Mouse (Mus musculus): ENCODE results near the gene Atmin. TPM values are rescaled to one million over a fixed set of nuclear protein-coding genes. Genes with fewer than 3 reads are reported as not detected.

Atmin gene
- total RNA-seq, 1 experiment = 19.9 TPM

DNA sequence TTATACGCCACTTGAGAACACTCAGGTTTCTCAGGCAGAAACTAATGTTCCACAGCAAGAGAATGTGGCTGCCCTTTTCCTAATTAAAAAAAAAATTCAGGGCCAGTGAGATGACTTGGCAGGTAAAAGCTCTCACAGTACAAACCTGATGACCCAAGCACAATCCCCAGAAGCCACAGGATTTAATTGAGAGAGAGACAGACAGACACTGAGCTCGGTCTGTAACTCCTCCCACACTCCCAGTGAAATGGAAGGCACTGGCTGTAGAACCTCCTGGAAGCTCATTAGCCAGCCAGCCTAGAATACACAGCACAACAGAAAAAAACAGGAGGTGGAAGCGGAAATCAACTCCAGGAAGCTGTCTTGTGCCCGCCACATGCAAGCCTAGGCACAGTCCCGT is 32.4 kb downstream of the Atmin start:
- no peak overlapping the region; the same call in 1 of the 2 replicates for H3K9ac ChIP-seq (ENCODE audit: insufficient read depth, low read depth, low read length, poor library complexity, severe bottlenecking)
- in situ Hi-C loops (cut with MboI; ENCODE audit: low sequenced_read_pairs in 2 of 2, unreplicated experiment in 2 of 2) = no loop called here
- H3K4me3 ChIP-seq (ENCODE audit: insufficient read depth in 1 of 2, low read depth in 1 of 2, low read length in 2 of 2, poor library complexity in 1 of 2, severe bottlenecking in 1 of 2) = no peak overlapping the region
- H3K4me1 ChIP-seq (ENCODE audit: control insufficient read depth in 2 of 2, insufficient read depth in 2 of 2, low read length in 2 of 2, poor library complexity in 1 of 2) = peaks cover 2 to 29% of the 10 kb centered on the region in 2 experiments; a peak in 2 of 4 replicates
- DNase-seq (ENCODE audit: low read depth, low spot score) = no peak
- TF ChIP-seq ZC3H11A (IDR thresholded peaks at IDR 0.05; ENCODE audit: borderline replicate concordance, low read depth, low read length) = no peak
- TF ChIP-seq HCFC1 (IDR thresholded peaks at IDR 0.05; ENCODE audit: borderline replicate concordance, insufficient read depth, low read length) = no peak
- TF ChIP-seq ZNF384 (IDR thresholded peaks at IDR 0.05; ENCODE audit: low read depth, low read length) = no peak
- TF ChIP-seq MAFK (IDR thresholded peaks at IDR 0.05; ENCODE audit: insufficient read depth, low read depth, low read length) = no peak
- TF ChIP-seq CHD2 (IDR thresholded peaks at IDR 0.05; ENCODE audit: low read depth, low read length) = no peak
- no peaks in the 10 kb centered on the region for H3K36me3 ChIP-seq (ENCODE audit: control insufficient read depth, insufficient read depth, low read length, poor library complexity, severe bottlenecking)
- peak overlapping the region; percentile 17; the same call in 1 of the 2 replicates for H3K27ac ChIP-seq (ENCODE audit: insufficient read depth, low read depth, low read length, poor library complexity, severe bottlenecking)
- H3K9me3 ChIP-seq (ENCODE audit: control insufficient read depth, insufficient read depth, low read depth, low read length) = no peaks in the 10 kb centered on the region

DNA sequence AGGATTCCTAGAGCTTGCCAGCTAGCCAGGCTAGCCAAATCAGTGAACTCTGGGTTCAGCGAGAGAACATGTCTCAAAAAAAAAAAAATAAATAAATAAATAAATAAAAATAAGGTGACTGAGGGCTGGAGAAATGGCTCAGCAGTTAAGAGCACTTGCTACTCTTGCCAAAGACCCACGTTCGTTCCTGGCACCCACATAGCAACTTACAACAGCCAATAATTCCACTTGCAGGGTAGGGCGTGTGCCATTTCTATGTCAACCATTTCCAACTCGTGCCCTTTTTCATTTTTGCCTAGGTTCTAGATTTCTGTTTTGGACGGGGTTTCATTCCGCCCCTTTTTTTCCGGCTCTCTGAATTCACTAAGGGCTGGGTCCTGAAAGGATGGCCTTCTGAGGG is 34.9 kb downstream of the Atmin start:
- Histone ChIP-seq H3K9me3 (ENCODE audit: control insufficient read depth, insufficient read depth, low read depth, low read length) (no peaks in the 10 kb centered on the region), H3K27ac (ENCODE audit: insufficient read depth, low read depth, low read length, poor library complexity, severe bottlenecking) (no peak overlapping the region), H3K9ac (ENCODE audit: insufficient read depth, low read depth, low read length, poor library complexity, severe bottlenecking) (no peak overlapping the region), H3K4me3 (ENCODE audit: insufficient read depth in 1 of 2, low read depth in 1 of 2, low read length in 2 of 2, poor library complexity in 1 of 2, severe bottlenecking in 1 of 2) (peak overlapping the region; percentile 93 to 100), H3K36me3 (ENCODE audit: control insufficient read depth, insufficient read depth, low read length, poor library complexity, severe bottlenecking) (no peaks in the 10 kb centered on the region), H3K4me1 (ENCODE audit: control insufficient read depth in 2 of 2, insufficient read depth in 2 of 2, low read length in 2 of 2, poor library complexity in 1 of 2) (peaks cover 0 to 16% of the 10 kb centered on the region in 2 experiments; a peak in 1 of 4 replicates)
- no peak for TF ChIP-seq ZC3H11A (IDR thresholded peaks at IDR 0.05; ENCODE audit: borderline replicate concordance, low read depth, low read length)
- TF ChIP-seq CHD2 (IDR thresholded peaks at IDR 0.05; ENCODE audit: low read depth, low read length) = no peak
- TF ChIP-seq HCFC1 (IDR thresholded peaks at IDR 0.05; ENCODE audit: borderline replicate concordance, insufficient read depth, low read length) = no peak
- TF ChIP-seq ZNF384 (IDR thresholded peaks at IDR 0.05; ENCODE audit: low read depth, low read length) = 0 out of 2 replicates have a peak, but pooled peaks have one; percentile 27
- TF ChIP-seq MAFK (IDR thresholded peaks at IDR 0.05; ENCODE audit: insufficient read depth, low read depth, low read length) = no peak
- in situ Hi-C loops (cut with MboI; ENCODE audit: low sequenced_read_pairs in 2 of 2, unreplicated experiment in 2 of 2) = no loop called here
- no peak for DNase-seq (ENCODE audit: low read depth, low spot score)

DNA sequence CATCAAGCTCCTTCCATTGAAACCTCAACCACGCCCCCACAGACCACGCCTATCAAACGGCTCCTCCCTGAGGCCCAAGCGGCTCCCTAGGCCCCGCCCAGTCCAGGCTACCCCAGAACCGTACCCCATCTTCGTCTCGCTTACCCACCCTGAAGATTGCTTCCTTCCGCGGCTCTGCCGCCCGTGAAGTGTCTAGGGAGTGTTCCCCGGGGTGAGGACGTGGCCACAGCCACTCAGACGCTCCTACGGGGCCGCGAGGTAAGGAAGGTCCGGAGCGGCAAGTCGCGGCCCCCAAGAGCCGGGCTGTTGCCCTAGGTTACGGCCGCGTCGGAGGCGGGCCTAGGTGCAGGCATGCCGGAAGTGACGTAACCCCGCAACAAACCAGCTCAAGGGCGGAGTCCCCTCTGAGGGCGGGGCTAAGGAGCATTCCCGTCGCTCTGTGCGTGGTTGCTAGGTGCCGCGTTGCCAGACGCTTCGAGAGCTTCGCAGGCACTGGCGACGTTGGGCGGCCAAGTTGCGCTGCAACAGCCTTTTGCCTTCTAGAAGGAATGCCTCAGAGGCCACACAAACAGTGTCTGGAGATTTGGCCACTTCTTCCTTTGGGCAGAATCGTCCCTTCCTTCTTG is 35.6 kb downstream of the Atmin start, which contains the start of gene 1700030J22Rik:
TSS of gene 1700030J22Rik (minus strand) at position 329 of the 626 bp plus-strand sequence.
- peak; percentile 97 for DNase-seq (ENCODE audit: low read depth, low spot score)
- H3K4me1 ChIP-seq (ENCODE audit: control insufficient read depth in 2 of 2, insufficient read depth in 2 of 2, low read length in 2 of 2, poor library complexity in 1 of 2) = peaks cover 0 to 14% of the 10 kb centered on the region in 2 experiments; a peak in 1 of 4 replicates
- TF ChIP-seq HCFC1 (IDR thresholded peaks at IDR 0.05; ENCODE audit: borderline replicate concordance, insufficient read depth, low read length) = peak; percentile 74; the same call in 1 of the 2 replicates
- TF ChIP-seq ZC3H11A (IDR thresholded peaks at IDR 0.05; ENCODE audit: borderline replicate concordance, low read depth, low read length) = no peak
- no peaks in the 10 kb centered on the region for H3K9me3 ChIP-seq (ENCODE audit: control insufficient read depth, insufficient read depth, low read depth, low read length)
- H3K36me3 ChIP-seq (ENCODE audit: control insufficient read depth, insufficient read depth, low read length, poor library complexity, severe bottlenecking) = no peaks in the 10 kb centered on the region
- in situ Hi-C loops (cut with MboI; ENCODE audit: low sequenced_read_pairs in 2 of 2, unreplicated experiment in 2 of 2) = no loop called here
- peak within 1 kb of the TSS; percentile 74 for H3K9ac ChIP-seq (ENCODE audit: insufficient read depth, low read depth, low read length, poor library complexity, severe bottlenecking)
- H3K27ac ChIP-seq (ENCODE audit: insufficient read depth, low read depth, low read length, poor library complexity, severe bottlenecking) = no peak within 1 kb of the TSS
- peak within 1 kb of the TSS; percentile 93 to 100 for H3K4me3 ChIP-seq (ENCODE audit: insufficient read depth in 1 of 2, low read depth in 1 of 2, low read length in 2 of 2, poor library complexity in 1 of 2, severe bottlenecking in 1 of 2)

DNA sequence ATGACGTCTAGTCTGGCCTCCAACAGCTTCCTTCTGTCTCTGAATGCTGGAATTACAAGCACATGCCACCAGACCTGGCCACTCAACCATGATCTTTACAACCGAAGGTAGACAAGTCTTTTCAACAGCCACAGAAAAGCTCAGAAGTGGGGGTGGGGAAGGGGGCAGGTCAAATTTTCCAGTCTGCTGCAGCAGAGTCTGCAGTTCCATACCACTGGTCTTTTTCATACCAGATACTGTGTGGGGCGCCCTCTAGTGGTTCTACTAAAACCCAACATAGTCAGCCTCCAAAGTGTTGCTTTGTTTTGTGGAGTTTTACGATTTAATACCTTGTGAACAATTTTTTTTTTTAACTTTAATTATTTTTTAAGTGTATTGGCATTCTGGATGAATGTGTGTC is 36.9 kb downstream of the Atmin start:
- no peak for TF ChIP-seq ZC3H11A (IDR thresholded peaks at IDR 0.05; ENCODE audit: borderline replicate concordance, low read depth, low read length)
- TF ChIP-seq CHD2 (IDR thresholded peaks at IDR 0.05; ENCODE audit: low read depth, low read length) = no peak
- no peak for TF ChIP-seq MAFK (IDR thresholded peaks at IDR 0.05; ENCODE audit: insufficient read depth, low read depth, low read length)
- no peak for TF ChIP-seq ZNF384 (IDR thresholded peaks at IDR 0.05; ENCODE audit: low read depth, low read length)
- no peak for TF ChIP-seq HCFC1 (IDR thresholded peaks at IDR 0.05; ENCODE audit: borderline replicate concordance, insufficient read depth, low read length)
- H3K9me3 ChIP-seq (ENCODE audit: control insufficient read depth, insufficient read depth, low read depth, low read length) = no peaks in the 10 kb centered on the region
- in situ Hi-C loops (cut with MboI; ENCODE audit: low sequenced_read_pairs in 2 of 2, unreplicated experiment in 2 of 2) = no loop called here
- DNase-seq (ENCODE audit: low read depth, low spot score) = peak; percentile 66
- no peak overlapping the region for H3K4me3 ChIP-seq (ENCODE audit: insufficient read depth in 1 of 2, low read depth in 1 of 2, low read length in 2 of 2, poor library complexity in 1 of 2, severe bottlenecking in 1 of 2)
- H3K36me3 ChIP-seq (ENCODE audit: control insufficient read depth, insufficient read depth, low read length, poor library complexity, severe bottlenecking) = peaks cover 7% of the 10 kb centered on the region
- no peak overlapping the region for H3K27ac ChIP-seq (ENCODE audit: insufficient read depth, low read depth, low read length, poor library complexity, severe bottlenecking)
- no peak overlapping the region for H3K9ac ChIP-seq (ENCODE audit: insufficient read depth, low read depth, low read length, poor library complexity, severe bottlenecking)
- H3K4me1 ChIP-seq (ENCODE audit: control insufficient read depth in 2 of 2, insufficient read depth in 2 of 2, low read length in 2 of 2, poor library complexity in 1 of 2) = peaks cover 0 to 2% of the 10 kb centered on the region in 2 experiments; a peak in 1 of 4 replicates
